Mouse (Mus musculus) adrenal gland, postnatal 4 days (tissue): ENCODE results near the gene Nfatc2. TPM values are rescaled to one million over a fixed set of nuclear protein-coding genes. Genes with fewer than 3 reads are reported as not detected.

ENCODE experiments used
- DNase-seq, 2 experiments: peaks; one replicate each; pipeline ENCODE4 v3.0.0; 2021 to 2022; ENCODE audit warnings: low spot score in 2 of 2, mixed read lengths in 2 of 2
- microRNA-seq: library from miRNA; unstranded; fragments of <30 nt; microRNA quantifications from one replicate; pipeline ENCODE4 v1.2.0, GENCODE M21; 2021
- total RNA-seq, 2 experiments: library from RNA; stranded (reverse); gene quantifications; 2 replicates each; pipeline ENCODE4 v1.2.3; 2021

Nfatc2 gene
- total RNA-seq, 2 experiments from 2014 or later = 4.4 to 5.0 TPM

GRCm38 (mm10) chr2:168447601-168448000 is 153.9 kb downstream of the Nfatc2 start:
- no peak for DNase-seq

GRCm38 (mm10) chr2:168445211-168445810 is 156.1 kb downstream of the Nfatc2 start:
- no peak for DNase-seq

GRCm38 (mm10) chr2:168444126-168444525 is 157.3 kb downstream of the Nfatc2 start:
- DNase-seq = no peak

DNA sequence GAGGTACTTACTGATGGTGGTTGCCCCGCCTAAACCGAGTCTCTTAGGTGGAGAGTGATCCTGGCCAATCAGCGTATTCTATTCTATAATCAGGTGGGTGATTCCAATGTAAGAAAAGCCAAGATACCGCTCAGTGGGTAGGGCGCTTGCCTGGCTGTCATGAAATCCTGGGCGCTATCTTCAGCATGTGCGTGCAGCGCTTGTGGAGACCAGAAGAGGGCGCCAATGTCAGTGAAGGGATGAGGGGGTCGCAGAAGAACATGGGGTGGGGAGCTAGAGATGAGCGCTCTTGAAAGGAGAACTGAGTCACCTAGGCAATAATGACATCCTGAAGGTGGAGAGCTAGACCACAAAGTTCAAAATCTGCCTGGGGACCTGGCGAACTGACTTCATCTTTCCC is 160.0 kb downstream of the Nfatc2 start:
- DNase-seq = no peak

GRCm38 (mm10) chr2:168440918-168441328 is 160.5 kb downstream of the Nfatc2 start:
- no peak for DNase-seq

DNA sequence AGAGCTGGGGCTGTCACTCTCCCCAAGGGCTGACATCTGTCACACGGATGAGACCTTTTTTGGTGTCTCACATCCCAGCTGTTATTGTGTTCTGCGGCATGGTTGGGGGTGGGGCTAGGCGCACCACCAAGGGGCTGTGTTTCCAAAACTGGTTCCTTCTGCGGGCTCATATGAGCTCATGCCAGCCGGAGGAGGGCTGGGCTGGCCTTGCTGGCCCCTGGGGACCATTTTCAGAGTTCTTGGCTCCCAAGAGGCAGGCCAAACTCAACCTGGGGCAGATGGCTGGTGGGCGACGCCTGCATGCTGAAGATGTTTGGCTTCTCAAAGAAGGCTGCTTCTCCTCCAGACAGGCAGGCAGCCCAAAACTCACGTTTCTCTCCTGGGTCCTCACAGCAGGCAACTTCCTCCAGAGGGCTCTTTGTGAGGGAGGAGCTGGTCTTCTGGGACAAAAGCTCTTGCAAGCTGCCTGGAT is 162.4 kb downstream of the Nfatc2 start:
- no peak for DNase-seq

DNA sequence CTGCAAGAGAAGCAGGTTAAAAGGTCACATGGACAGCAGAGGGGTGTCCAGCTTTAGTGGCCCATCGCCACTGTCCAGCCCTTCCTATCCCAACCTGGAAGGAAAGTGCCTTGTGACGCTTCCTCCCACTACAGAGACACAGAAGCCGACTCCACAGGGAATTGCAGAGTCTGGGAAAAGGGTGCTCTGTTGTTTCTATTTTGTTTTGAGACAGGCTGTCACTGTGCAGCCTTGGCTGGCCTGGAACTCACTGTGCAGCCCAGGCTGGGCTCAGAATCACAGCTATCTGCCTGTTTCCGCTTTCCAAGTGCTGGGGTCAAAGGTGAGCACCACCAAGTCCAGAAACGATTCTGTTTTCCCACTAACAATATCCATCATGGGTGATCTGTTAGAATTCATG is 167.3 kb downstream of the Nfatc2 start:
- no peak for DNase-seq

DNA sequence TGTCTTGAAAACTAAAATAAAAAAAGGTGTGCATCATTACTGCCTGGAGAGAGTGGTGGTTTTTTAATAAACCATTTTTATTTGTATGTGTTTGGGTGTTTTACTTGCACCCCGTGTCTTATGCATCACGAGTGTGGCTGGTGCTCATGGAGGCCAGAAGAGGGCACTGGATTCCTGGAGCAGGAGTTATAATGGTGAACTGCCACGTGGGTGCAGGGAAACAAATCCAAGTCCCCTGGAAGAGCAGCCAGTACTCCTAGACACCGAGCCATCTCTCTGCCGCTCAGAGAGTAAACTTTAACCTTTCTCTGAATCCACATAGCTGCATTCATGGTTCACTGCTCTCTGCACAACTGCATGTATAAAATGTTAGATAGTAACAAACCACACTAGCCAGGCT is 168.1 kb downstream of the Nfatc2 start:
- no peak for DNase-seq

DNA sequence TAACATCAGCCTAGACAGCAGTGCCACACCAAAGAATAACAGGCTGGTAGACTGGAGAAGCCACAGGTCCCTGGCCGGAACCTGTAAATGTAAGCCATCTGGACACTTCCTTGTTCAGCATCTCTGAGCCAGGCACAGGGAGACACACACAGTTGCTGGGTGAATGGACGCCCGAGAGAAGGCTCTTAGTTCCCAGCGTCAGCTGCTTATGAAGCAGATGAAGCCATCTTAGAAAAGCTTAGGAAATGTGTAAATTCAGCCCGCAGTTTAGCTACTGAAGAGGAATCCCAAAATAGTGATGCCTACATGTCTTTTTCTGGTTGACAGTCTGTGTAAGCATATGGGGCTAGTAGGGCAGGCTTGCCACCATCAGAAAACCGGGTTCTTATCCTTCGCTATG is 169.1 kb downstream of the Nfatc2 start:
- DNase-seq = no peak

GRCm38 (mm10) chr2:168429598-168429997 is 171.9 kb downstream of the Nfatc2 start:
- DNase-seq = no peak

- DNase-seq = no peak
These were observed 173.0 kb downstream of the Nfatc2 start for GRCm38 (mm10) chr2:168428375-168428901.

Small RNAs within 50 kb of the gene (microRNA-seq; reads per million reads assigned to microRNA genes)
- 1.1 reads per million for gene Mir7004

Other genes with a start within 250 kb of the Nfatc2 start
- 10 to 100 TPM; 85.3 to 88.5 TPM for gene Atp9a, start 140.8 kb upstream of the Nfatc2 start, total RNA-seq
- under 1 TPM; 0.31 to 0.59 TPM for gene Sall4, start 166.3 kb upstream of the Nfatc2 start, total RNA-seq